Mouse (Mus musculus): ENCODE data around the gene Cyp46a1. TPM values are rescaled to one million over a fixed set of nuclear protein-coding genes. Genes with fewer than 3 reads are reported as not detected.

Cyp46a1 gene
- polyA plus RNA-seq, 1 experiment from 2014 or later: 23.1 TPM

GRCm38 (mm10) chr12:108348151-108348550 lies 14.0 kb downstream of the Cyp46a1 start:
- ATAC-seq: no peak
- peaks cover 17% of the 10 kb centered on the region for H3K27me3 ChIP-seq
- 87% methylated on average over 8 of the region's 8 CpGs for WGBS
- H3K36me3 ChIP-seq (ENCODE audit: poor library complexity, severe bottlenecking): no peaks in the 10 kb centered on the region
- H3K4me1 ChIP-seq: peaks cover 9% of the 10 kb centered on the region
- H3K4me2 ChIP-seq: no peak overlapping the region
- H3K9ac ChIP-seq: no peak overlapping the region
- H3K9me3 ChIP-seq (replicated peaks): no peaks in the 10 kb centered on the region
- no peak overlapping the region for H3K27ac ChIP-seq
- H3K4me3 ChIP-seq: no peak overlapping the region

GRCm38 (mm10) chr12:108349026-108349425 lies 14.8 kb downstream of the Cyp46a1 start:
- Histone ChIP-seq H3K4me2 (no peak overlapping the region), H3K9me3 (replicated peaks) (no peaks in the 10 kb centered on the region), H3K4me1 (peaks cover 9% of the 10 kb centered on the region), H3K9ac (no peak overlapping the region), H3K27me3 (peaks cover 26% of the 10 kb centered on the region), H3K4me3 (no peak overlapping the region), H3K36me3 (ENCODE audit: poor library complexity, severe bottlenecking) (no peaks in the 10 kb centered on the region), H3K27ac (no peak overlapping the region)
- no peak for ATAC-seq
- WGBS: 75% methylated on average over 5 of the region's 5 CpGs

GRCm38 (mm10) chr12:108350931-108351330 lies 16.8 kb downstream of the Cyp46a1 start:
- H3K4me2 ChIP-seq: no peak overlapping the region
- H3K27me3 ChIP-seq: peaks cover 30% of the 10 kb centered on the region
- 87% methylated on average over 10 of the region's 10 CpGs for WGBS
- H3K9ac ChIP-seq: no peak overlapping the region
- H3K4me1 ChIP-seq: peaks cover 9% of the 10 kb centered on the region
- no peak overlapping the region for H3K27ac ChIP-seq
- peaks cover 2% of the 10 kb centered on the region; the same call in 1 of the 2 replicates for H3K9me3 ChIP-seq (replicated peaks)
- ATAC-seq: no peak
- no peak overlapping the region for H3K4me3 ChIP-seq
- H3K36me3 ChIP-seq (ENCODE audit: poor library complexity, severe bottlenecking): peaks cover 8% of the 10 kb centered on the region; the same call in 1 of the 2 replicates

GRCm38 (mm10) chr12:108352371-108353136 lies 18.4 kb downstream of the Cyp46a1 start:
- peaks cover 8% of the 10 kb centered on the region; the same call in 1 of the 2 replicates for H3K36me3 ChIP-seq (ENCODE audit: poor library complexity, severe bottlenecking)
- peak; percentile 53; the same call in 1 of the 2 replicates for ATAC-seq
- H3K4me3 ChIP-seq: peak overlapping the region; percentile 20
- peaks cover 30% of the 10 kb centered on the region for H3K27me3 ChIP-seq
- no peak overlapping the region for H3K27ac ChIP-seq
- WGBS: 12% methylated on average over 35 of the region's 35 CpGs
- peaks cover 9% of the 10 kb centered on the region for H3K4me1 ChIP-seq
- H3K9me3 ChIP-seq (replicated peaks): peaks cover 4% of the 10 kb centered on the region; the same call in 1 of the 2 replicates
- H3K4me2 ChIP-seq: peak overlapping the region; percentile 55
- H3K9ac ChIP-seq: peak overlapping the region; percentile 56

GRCm38 (mm10) chr12:108354284-108354683 lies 20.1 kb downstream of the Cyp46a1 start:
- 64% methylated on average over 2 of the region's 2 CpGs for WGBS
- Histone ChIP-seq H3K27me3 (peaks cover 30% of the 10 kb centered on the region), H3K27ac (no peak overlapping the region), H3K9ac (no peak overlapping the region), H3K9me3 (replicated peaks) (peaks cover 4% of the 10 kb centered on the region; the same call in 1 of the 2 replicates), H3K4me3 (no peak overlapping the region), H3K36me3 (ENCODE audit: poor library complexity, severe bottlenecking) (peaks cover 8% of the 10 kb centered on the region; the same call in 1 of the 2 replicates), H3K4me2 (no peak overlapping the region), H3K4me1 (peaks cover 9% of the 10 kb centered on the region)
- no peak for ATAC-seq

GRCm38 (mm10) chr12:108355271-108355670 lies 21.1 kb downstream of the Cyp46a1 start:
- H3K9me3 ChIP-seq (replicated peaks): peaks cover 4% of the 10 kb centered on the region; the same call in 1 of the 2 replicates
- H3K4me3 ChIP-seq: no peak overlapping the region
- H3K27me3 ChIP-seq: peaks cover 30% of the 10 kb centered on the region
- H3K9ac ChIP-seq: no peak overlapping the region
- H3K36me3 ChIP-seq (ENCODE audit: poor library complexity, severe bottlenecking): peaks cover 8% of the 10 kb centered on the region; the same call in 1 of the 2 replicates
- peaks cover 9% of the 10 kb centered on the region for H3K4me1 ChIP-seq
- H3K27ac ChIP-seq: no peak overlapping the region
- ATAC-seq: no peak
- WGBS: 85% methylated on average over 1 of the region's 1 CpGs
- H3K4me2 ChIP-seq: no peak overlapping the region

- H3K4me2 ChIP-seq: no peak overlapping the region
- no peak overlapping the region for H3K27ac ChIP-seq
- peaks cover 8% of the 10 kb centered on the region; the same call in 1 of the 2 replicates for H3K36me3 ChIP-seq (ENCODE audit: poor library complexity, severe bottlenecking)
- H3K9ac ChIP-seq: no peak overlapping the region
- H3K27me3 ChIP-seq: peaks cover 30% of the 10 kb centered on the region
- peaks cover 4% of the 10 kb centered on the region; the same call in 1 of the 2 replicates for H3K9me3 ChIP-seq (replicated peaks)
- no peak overlapping the region for H3K4me3 ChIP-seq
- peaks cover 9% of the 10 kb centered on the region for H3K4me1 ChIP-seq
- no peak for ATAC-seq
These were observed 21.8 kb downstream of the Cyp46a1 start for GRCm38 (mm10) chr12:108355986-108356385.

GRCm38 (mm10) chr12:108363796-108364195 lies 29.6 kb downstream of the Cyp46a1 start:
- peaks cover 12% of the 10 kb centered on the region for H3K4me1 ChIP-seq
- 2% methylated on average over 5 of the region's 5 CpGs for WGBS
- H3K36me3 ChIP-seq (ENCODE audit: poor library complexity, severe bottlenecking): no peaks in the 10 kb centered on the region

GRCm38 (mm10) chr12:108365340-108365739 lies 31.2 kb downstream of the Cyp46a1 start:
- 24% methylated on average over 3 of the region's 3 CpGs for WGBS
- peaks cover 12% of the 10 kb centered on the region for H3K4me1 ChIP-seq
- no peak overlapping the region for H3K4me2 ChIP-seq
- H3K4me3 ChIP-seq: no peak overlapping the region
- H3K36me3 ChIP-seq (ENCODE audit: poor library complexity, severe bottlenecking): no peaks in the 10 kb centered on the region
- H3K27ac ChIP-seq: no peak overlapping the region
- ATAC-seq: peak; percentile 29; the same call in 1 of the 2 replicates
- H3K9me3 ChIP-seq (replicated peaks): no peaks in the 10 kb centered on the region
- no peak overlapping the region for H3K9ac ChIP-seq
- no peaks in the 10 kb centered on the region for H3K27me3 ChIP-seq

More at GRCm38 (mm10) chr12:108363796-108364195, 29.6 kb downstream of the Cyp46a1 start:
- Histone ChIP-seq H3K4me2 (no peak overlapping the region), H3K27ac (no peak overlapping the region), H3K9ac (0 out of 2 replicates have a peak overlapping the region, but pooled peaks have one; percentile 27), H3K27me3 (no peaks in the 10 kb centered on the region), H3K4me3 (no peak overlapping the region), H3K9me3 (replicated peaks) (no peaks in the 10 kb centered on the region)
- peak; percentile 88 for ATAC-seq

GRCm38 (mm10) chr12:108365868-108366267 lies 31.7 kb downstream of the Cyp46a1 start:
- Histone ChIP-seq H3K27ac (no peak overlapping the region), H3K9me3 (replicated peaks) (no peaks in the 10 kb centered on the region), H3K36me3 (ENCODE audit: poor library complexity, severe bottlenecking) (no peaks in the 10 kb centered on the region), H3K4me1 (peaks cover 12% of the 10 kb centered on the region), H3K9ac (no peak overlapping the region), H3K4me3 (no peak overlapping the region), H3K4me2 (no peak overlapping the region), H3K27me3 (no peaks in the 10 kb centered on the region)
- WGBS: 82% methylated on average over 7 of the region's 7 CpGs
- no peak for ATAC-seq

- Histone ChIP-seq H3K9ac (no peak overlapping the region), H3K27ac (no peak overlapping the region), H3K36me3 (ENCODE audit: poor library complexity, severe bottlenecking) (no peaks in the 10 kb centered on the region), H3K4me2 (no peak overlapping the region), H3K4me1 (peaks cover 12% of the 10 kb centered on the region), H3K4me3 (no peak overlapping the region), H3K27me3 (no peaks in the 10 kb centered on the region), H3K9me3 (replicated peaks) (no peaks in the 10 kb centered on the region)
- WGBS: 88% methylated on average over 2 of the region's 2 CpGs
- no peak for ATAC-seq
These were observed 33.7 kb downstream of the Cyp46a1 start for GRCm38 (mm10) chr12:108367909-108368308.

- Histone ChIP-seq H3K4me2 (no peak overlapping the region), H3K9ac (no peak overlapping the region), H3K4me1 (peaks cover 7% of the 10 kb centered on the region), H3K9me3 (replicated peaks) (no peaks in the 10 kb centered on the region), H3K27ac (no peak overlapping the region), H3K27me3 (no peaks in the 10 kb centered on the region), H3K4me3 (no peak overlapping the region), H3K36me3 (ENCODE audit: poor library complexity, severe bottlenecking) (no peaks in the 10 kb centered on the region)
- ATAC-seq: no peak
- 63% methylated on average over 5 of the region's 5 CpGs for WGBS
These were observed 34.7 kb downstream of the Cyp46a1 start for GRCm38 (mm10) chr12:108368921-108369320.

Measured in forebrain, embryonic 13.5 days (tissue).